In genomic region chr2:19405409-19405808, GRCm38 (mm10) we compare ENCODE assay signal across 35 mouse cellular contexts. TPM values are rescaled to one million over a fixed set of nuclear protein-coding genes. Genes with fewer than 3 reads are reported as not detected.
A peak's percentile ranks its signal among the peaks of the same experiment; 100 is the strongest.
DNase-seq lines count a peak whose midpoint lies in the region; ATAC-seq and TF ChIP-seq lines count a peak whose summit lies in the region.
"Had no signal": no experiment of that assay in that cellular context is flagged by ENCODE, and none has a peak within 500 bp of the region (broad histone marks: within the 10 kb centered on the region; RNA-seq: fewer than 3 reads in every experiment).

No protein-coding gene starts in this region.

- 78% methylated on average over 5 of the region's 5 CpGs for WGBS in kidney, embryonic 14.5 days
- WGBS in liver, embryonic 12.5 days (ENCODE audit: insufficient replicate concordance), result 35% methylated on average over 5 of the region's 5 CpGs
- WGBS in liver, embryonic 11.5 days, result 52% methylated on average over 5 of the region's 5 CpGs
- WGBS in midbrain, embryonic 11.5 days, result 87% methylated on average over 5 of the region's 5 CpGs
- 88% methylated on average over 5 of the region's 5 CpGs for WGBS in midbrain, embryonic 13.5 days

- no peak overlapping the region for H3K4me2 ChIP-seq in kidney, embryonic 14.5 days (replicated peaks; ENCODE audit: low read depth, low read length)
- H3K4me2 ChIP-seq in liver, embryonic 12.5 days, result no peak overlapping the region
- H3K4me2 ChIP-seq in liver, embryonic 11.5 days, result no peak overlapping the region
- H3K4me2 ChIP-seq in midbrain, embryonic 11.5 days, result no peak overlapping the region
- no peak overlapping the region for H3K4me2 ChIP-seq in midbrain, embryonic 13.5 days (replicated peaks)
- H3K4me2 ChIP-seq: heart, embryonic 11.5 days; hindbrain, embryonic 12.5 days; liver, embryonic 15.5 days; midbrain, embryonic 15.5 days; neural tube, embryonic 15.5 days; stomach, embryonic 15.5 days had no signal

- no peaks in the 10 kb centered on the region for H3K27me3 ChIP-seq in kidney, embryonic 14.5 days (ENCODE audit: control insufficient read depth, insufficient read depth, low read length)
- 0 out of 2 replicates have a peak, but pooled peaks cover 3% of the 10 kb centered on the region for H3K27me3 ChIP-seq in liver, embryonic 12.5 days (replicated peaks)
- H3K27me3 ChIP-seq in liver, embryonic 11.5 days (replicated peaks; ENCODE audit: control insufficient read depth, insufficient read depth, low read length), result no peaks in the 10 kb centered on the region
- no peaks in the 10 kb centered on the region for H3K27me3 ChIP-seq in midbrain, embryonic 11.5 days (ENCODE audit: control insufficient read depth, insufficient read depth, low read length)
- no peaks in the 10 kb centered on the region for H3K27me3 ChIP-seq in midbrain, embryonic 13.5 days
- H3K27me3 ChIP-seq: hindbrain, embryonic 12.5 days; liver, embryonic 15.5 days; midbrain, embryonic 15.5 days; neural tube, embryonic 15.5 days; stomach, embryonic 15.5 days had no signal

- H3K36me3 ChIP-seq in kidney, embryonic 14.5 days (ENCODE audit: control insufficient read depth, insufficient read depth, low read length), result no peaks in the 10 kb centered on the region
- no peaks in the 10 kb centered on the region for H3K36me3 ChIP-seq in liver, embryonic 12.5 days
- no peaks in the 10 kb centered on the region for H3K36me3 ChIP-seq in liver, embryonic 11.5 days (ENCODE audit: control insufficient read depth, insufficient read depth, low read length)
- H3K36me3 ChIP-seq in midbrain, embryonic 11.5 days (ENCODE audit: control insufficient read depth, insufficient read depth, low read length), result no peaks in the 10 kb centered on the region
- H3K36me3 ChIP-seq in midbrain, embryonic 13.5 days, result no peaks in the 10 kb centered on the region
- H3K36me3 ChIP-seq: hindbrain, embryonic 12.5 days; liver, embryonic 15.5 days; midbrain, embryonic 15.5 days; neural tube, embryonic 15.5 days; stomach, embryonic 15.5 days had no signal

- ATAC-seq in kidney, embryonic 14.5 days (ENCODE audit: low FRiP score, low TSS enrichment), result no peak
- ATAC-seq in liver, embryonic 12.5 days, result peak; percentile 27; the same call in 1 of the 2 replicates
- ATAC-seq in liver, embryonic 11.5 days (replicated peaks; ENCODE audit: low FRiP score), result no peak
- no peak for ATAC-seq in midbrain, embryonic 11.5 days (ENCODE audit: low FRiP score)
- no peak for ATAC-seq in midbrain, embryonic 13.5 days
- ATAC-seq: activated CD4-positive, CD25-positive, alpha-beta regulatory T cell, adult 4 months; forebrain, embryonic 16.5 days; intestine, postnatal 0 days; midbrain, embryonic 15.5 days had no signal

- DNase-seq in kidney, postnatal 36 days, result no peak
- no peak for DNase-seq in liver, embryonic 11.5 days (ENCODE audit: low spot score)
- DNase-seq in midbrain, embryonic 11.5 days (ENCODE audit: low spot score, missing footprints), result peak; percentile 19
- DNase-seq in layer of hippocampus, adult 2 months (ENCODE audit: low spot score in 2 of 2), result no peak
- DNase-seq: adrenal gland, adult 2 months; adrenal gland, postnatal 36 days; cerebellum, adult 18-20 months; cerebellum, postnatal 10 days; gastrocnemius, adult 2 months; gastrocnemius, postnatal 36 days; heart, adult 18-20 months; heart, postnatal 36 days; layer of hippocampus, adult 9-11 months; right cerebral cortex, postnatal 25 days had no signal

- H3K4me3 ChIP-seq in kidney, embryonic 14.5 days (ENCODE audit: low read length), result no peak overlapping the region
- H3K4me3 ChIP-seq in liver, embryonic 12.5 days, result no peak overlapping the region
- H3K4me3 ChIP-seq in liver, embryonic 11.5 days (ENCODE audit: low read depth, low read length), result no peak overlapping the region
- H3K4me3 ChIP-seq in midbrain, embryonic 11.5 days (ENCODE audit: low read depth, low read length), result no peak overlapping the region
- H3K4me3 ChIP-seq in midbrain, embryonic 13.5 days (replicated peaks), result no peak overlapping the region
- H3K4me3 ChIP-seq in layer of hippocampus, adult 2 months, result no peak overlapping the region
- H3K4me3 ChIP-seq: erythroblast, embryonic 14.5 days; gastrocnemius, adult 2 months; hindbrain, embryonic 12.5 days; liver, embryonic 15.5 days; megakaryocyte, embryonic 14.5 days; midbrain, embryonic 15.5 days; neural tube, embryonic 15.5 days; stomach, embryonic 15.5 days had no signal

- H3K9me3 ChIP-seq in kidney, embryonic 14.5 days (ENCODE audit: control insufficient read depth, low read length), result no peaks in the 10 kb centered on the region
- no peaks in the 10 kb centered on the region for H3K9me3 ChIP-seq in liver, embryonic 12.5 days (replicated peaks)
- no peaks in the 10 kb centered on the region for H3K9me3 ChIP-seq in liver, embryonic 11.5 days (ENCODE audit: control insufficient read depth, low read length)
- no peaks in the 10 kb centered on the region for H3K9me3 ChIP-seq in midbrain, embryonic 11.5 days (ENCODE audit: control insufficient read depth, low read length)
- no peaks in the 10 kb centered on the region for H3K9me3 ChIP-seq in midbrain, embryonic 13.5 days
- H3K9me3 ChIP-seq: hindbrain, embryonic 12.5 days; liver, embryonic 15.5 days; midbrain, embryonic 15.5 days; neural tube, embryonic 15.5 days; stomach, embryonic 15.5 days had no signal

- 0 out of 2 replicates have a peak, but pooled peaks cover 9% of the 10 kb centered on the region for H3K4me1 ChIP-seq in kidney, embryonic 14.5 days (ENCODE audit: control insufficient read depth, insufficient read depth, low read length)
- peaks cover 8% of the 10 kb centered on the region; the same call in 1 of the 2 replicates for H3K4me1 ChIP-seq in liver, embryonic 12.5 days
- H3K4me1 ChIP-seq in liver, embryonic 11.5 days (replicated peaks; ENCODE audit: control insufficient read depth, insufficient read depth, low read length), result no peaks in the 10 kb centered on the region
- no peaks in the 10 kb centered on the region for H3K4me1 ChIP-seq in midbrain, embryonic 11.5 days (ENCODE audit: control insufficient read depth, insufficient read depth, low read length)
- H3K4me1 ChIP-seq in midbrain, embryonic 13.5 days (replicated peaks), result no peaks in the 10 kb centered on the region
- H3K4me1 ChIP-seq: hindbrain, embryonic 12.5 days; liver, embryonic 15.5 days; megakaryocyte, embryonic 14.5 days; midbrain, embryonic 15.5 days; neural tube, embryonic 15.5 days; stomach, embryonic 15.5 days had no signal

- H3K27ac ChIP-seq in kidney, embryonic 14.5 days (ENCODE audit: low read depth, low read length), result peak overlapping the region; percentile 70; the same call in 1 of the 2 replicates
- H3K27ac ChIP-seq in liver, embryonic 12.5 days, result no peak overlapping the region
- no peak overlapping the region for H3K27ac ChIP-seq in liver, embryonic 11.5 days (ENCODE audit: low read depth, low read length)
- no peak overlapping the region for H3K27ac ChIP-seq in midbrain, embryonic 11.5 days (ENCODE audit: low read depth, low read length)
- no peak overlapping the region for H3K27ac ChIP-seq in midbrain, embryonic 13.5 days
- H3K27ac ChIP-seq in layer of hippocampus, adult 2 months, result no peak overlapping the region
- H3K27ac ChIP-seq: gastrocnemius, adult 2 months; hindbrain, embryonic 12.5 days; liver, embryonic 15.5 days; midbrain, embryonic 15.5 days; neural tube, embryonic 15.5 days; stomach, embryonic 15.5 days had no signal

- H3K9ac ChIP-seq in kidney, embryonic 14.5 days (ENCODE audit: low read depth, low read length), result no peak overlapping the region
- no peak overlapping the region for H3K9ac ChIP-seq in liver, embryonic 12.5 days
- no peak overlapping the region for H3K9ac ChIP-seq in liver, embryonic 11.5 days (ENCODE audit: low read depth, low read length)
- no peak overlapping the region for H3K9ac ChIP-seq in midbrain, embryonic 11.5 days (ENCODE audit: low read length)
- no peak overlapping the region for H3K9ac ChIP-seq in midbrain, embryonic 13.5 days (replicated peaks)
- H3K9ac ChIP-seq: hindbrain, embryonic 12.5 days; liver, embryonic 15.5 days; midbrain, embryonic 15.5 days; neural tube, embryonic 15.5 days; stomach, embryonic 15.5 days had no signal

- no peak for TF ChIP-seq CTCF in layer of hippocampus, adult 2 months (conservative IDR thresholded peaks at IDR 0.05)

RNA-seq across cellular contexts. Expression of gene Msrb2, which starts 34.2 kb away (rescaled TPM):
- 33.3 and 36.6 TPM in 2 replicates for polyA plus RNA-seq in kidney, embryonic 14.5 days (2014; fragmentation: Nextera tagmentation; extraction: Ambion mirVana)
- polyA plus RNA-seq in liver, embryonic 12.5 days (2016; fragmentation: Nextera tagmentation; extraction: Ambion mirVana), result 10.3 and 11.2 TPM in 2 replicates
- polyA plus RNA-seq in liver, embryonic 11.5 days (2014; fragmentation: Nextera tagmentation; extraction: Ambion mirVana), result 17.2 and 20.6 TPM in 2 replicates
- 11.2 and 12.8 TPM in 2 replicates for polyA plus RNA-seq in midbrain, embryonic 11.5 days (2014; fragmentation: Nextera tagmentation; extraction: Ambion mirVana)
- 7.7 and 8.1 TPM in 2 replicates for polyA plus RNA-seq in midbrain, embryonic 13.5 days (2015; fragmentation: Nextera tagmentation; extraction: Ambion mirVana)
- total RNA-seq in layer of hippocampus, adult 2 months (2021), result 10 to 100 TPM; 29.9 to 31.6 TPM

RNA-seq across cellular contexts. Expression of gene Ptf1a, which starts 40.1 kb away (rescaled TPM):
- not detected in 2 replicates for polyA plus RNA-seq in kidney, embryonic 14.5 days (2014; fragmentation: Nextera tagmentation; extraction: Ambion mirVana)
- not detected in 2 replicates for polyA plus RNA-seq in liver, embryonic 12.5 days (2016; fragmentation: Nextera tagmentation; extraction: Ambion mirVana)
- polyA plus RNA-seq in liver, embryonic 11.5 days (2014; fragmentation: Nextera tagmentation; extraction: Ambion mirVana), result not detected in 2 replicates
- 0.32 and 0.36 TPM in 2 replicates for polyA plus RNA-seq in midbrain, embryonic 11.5 days (2014; fragmentation: Nextera tagmentation; extraction: Ambion mirVana)
- polyA plus RNA-seq in midbrain, embryonic 13.5 days (2015; fragmentation: Nextera tagmentation; extraction: Ambion mirVana), result 0.70 and 0.71 TPM in 2 replicates
- total RNA-seq in layer of hippocampus, adult 2 months (2021), result not detected
- total RNA-seq: adrenal gland, adult 2 months; adrenal gland, postnatal 36 days; gastrocnemius, adult 2 months; gastrocnemius, postnatal 36 days; heart, adult 18-20 months; heart, postnatal 36 days; left cerebral cortex, postnatal 10 days had no signal
- polyA plus RNA-seq: activated CD4-positive, CD25-positive, alpha-beta regulatory T cell, adult 4 months; adrenal gland, adult 2 months; cortical plate, adult 2 months; embryonic facial prominence, embryonic 14.5 days; erythroblast, embryonic 14.5 days; forebrain, embryonic 11.5 days; forebrain, embryonic 16.5 days; heart, embryonic 11.5 days; heart, embryonic 16.5 days; intestine, postnatal 0 days; large intestine, adult 2 months; limb, embryonic 11.5 days; liver, embryonic 15.5 days; neural tube, embryonic 15.5 days had no signal
